Mouse (Mus musculus) MEL (cell line): ENCODE data around the gene Nrp1. TPM values are rescaled to one million over a fixed set of nuclear protein-coding genes. Genes with fewer than 3 reads are reported as not detected.

Experiments used
- DNase-seq: peaks from one replicate; pipeline ENCODE4 v3.0.0; 2011; ENCODE audit warnings: low read depth, low spot score
- H3K27ac ChIP-seq: 2 replicates; pipeline ENCODE4 v1.5.1; 2012; ENCODE audit warnings: low read depth, mild to moderate bottlenecking, control low read depth, low read length, moderate library complexity; ENCODE audit not compliant: control insufficient read depth
- H3K27me3 ChIP-seq, 2 experiments: fragments of 150-350 bp in 1 of 2; sonication (generic) in 1 of 2; 2 replicates each; pipeline ENCODE4 v1.6.1; 2012; ENCODE audit warnings: low read length in 2 of 2, mild to moderate bottlenecking in 2 of 2, improper control_type of control experiment in 1 of 2, moderate library complexity in 1 of 2; ENCODE audit not compliant: insufficient read depth in 2 of 2, control insufficient read depth in 1 of 2
- H3K36me3 ChIP-seq, 2 experiments: 2 replicates each; pipeline ENCODE4 v1.6.1; 2012 to 2014; ENCODE audit warnings: low read length in 2 of 2, improper control_type of control experiment in 1 of 2, inconsistent platforms in 1 of 2, mild to moderate bottlenecking in 1 of 2; ENCODE audit not compliant: insufficient read depth in 2 of 2, control insufficient read depth in 1 of 2
- H3K4me1 ChIP-seq, 2 experiments: fragments of 150-350 bp in 1 of 2; sonication (generic) in 1 of 2; 2 replicates each; pipeline ENCODE4 v1.6.1; 2012; ENCODE audit warnings: low read length in 2 of 2, improper control_type of control experiment in 1 of 2, mild to moderate bottlenecking in 1 of 2; ENCODE audit not compliant: insufficient read depth in 2 of 2, control insufficient read depth in 1 of 2
- H3K4me3 ChIP-seq, 2 experiments: fragments of 150-350 bp in 1 of 2; sonication (generic) in 1 of 2; 2 replicates each; pipeline ENCODE4 v1.5.1; 2012; ENCODE audit warnings: low read depth in 2 of 2, low read length in 2 of 2, mild to moderate bottlenecking in 2 of 2, moderate library complexity in 2 of 2, control low read depth in 1 of 2, improper control_type of control experiment in 1 of 2; ENCODE audit not compliant: control insufficient read depth in 1 of 2, insufficient read depth in 1 of 2
- H3K79me2 ChIP-seq: 2 replicates; pipeline ENCODE4 v1.6.1; 2012; ENCODE audit warnings: mild to moderate bottlenecking, low read length, moderate library complexity; ENCODE audit not compliant: control insufficient read depth, poor library complexity, insufficient read depth
- H3K9ac ChIP-seq: 2 replicates; pipeline ENCODE4 v1.6.1; 2012; ENCODE audit warnings: low read depth, mild to moderate bottlenecking, control low read depth, low read length, moderate library complexity; ENCODE audit not compliant: control insufficient read depth, poor library complexity, severe bottlenecking
- H3K9me3 ChIP-seq: fragments of 150-350 bp; sonication (generic); replicated peaks from 2 replicates; pipeline ENCODE4 v1.6.1; 2012; ENCODE audit warnings: mild to moderate bottlenecking, low read length, improper control_type of control experiment, moderate library complexity; ENCODE audit not compliant: insufficient read depth
- CHD1 ChIP-seq: IDR thresholded peaks from 2 replicates; pipeline ENCODE4 v1.6.1; 2012; ENCODE audit warnings: low read depth, mild to moderate bottlenecking, inconsistent platforms, low read length, improper control_type of control experiment
- CHD2 ChIP-seq: IDR thresholded peaks from 2 replicates; pipeline ENCODE4 v1.6.1; 2011; ENCODE audit warnings: low read length, improper control_type of control experiment
- CTCF ChIP-seq, 3 experiments: IDR thresholded peaks in 2 of 3; conservative IDR thresholded peaks in 1 of 3; 2 replicates each; pipeline ENCODE4 v1.5.1; 2011 to 2012; ENCODE audit warnings: low read length in 3 of 3, low read depth in 2 of 3, mild to moderate bottlenecking in 2 of 3, improper control_type of control experiment in 1 of 3, inconsistent platforms in 1 of 3, mixed read lengths in 1 of 3, moderate library complexity in 1 of 3; ENCODE audit not compliant: control insufficient read depth in 1 of 3, insufficient read depth in 1 of 3, poor library complexity in 1 of 3, severe bottlenecking in 1 of 3
- E2F4 ChIP-seq: IDR thresholded peaks from 2 replicates; pipeline ENCODE4 v1.6.1; 2011; ENCODE audit warnings: low read depth, low read length, improper control_type of control experiment, borderline replicate concordance
- ELF1 ChIP-seq: IDR thresholded peaks from 2 replicates; pipeline ENCODE4 v1.6.1; 2014; ENCODE audit warnings: low read depth, mild to moderate bottlenecking, inconsistent platforms, low read length, improper control_type of control experiment, moderate library complexity
- ETS1 ChIP-seq: IDR thresholded peaks from 2 replicates; pipeline ENCODE4 v1.6.1; 2012; ENCODE audit warnings: low read depth, mild to moderate bottlenecking, inconsistent platforms, low read length, improper control_type of control experiment, moderate library complexity
- GABPA ChIP-seq: IDR thresholded peaks from 2 replicates; pipeline ENCODE4 v1.6.1; 2012; ENCODE audit warnings: low read depth, mild to moderate bottlenecking, inconsistent platforms, low read length, improper control_type of control experiment, moderate library complexity
- HCFC1 ChIP-seq: IDR thresholded peaks from 2 replicates; pipeline ENCODE4 v1.6.1; 2012; ENCODE audit warnings: low read depth, mild to moderate bottlenecking, inconsistent platforms, low read length, improper control_type of control experiment, moderate library complexity
- JUND ChIP-seq: IDR thresholded peaks from 2 replicates; pipeline ENCODE4 v1.6.1; 2011; ENCODE audit warnings: low read depth, mild to moderate bottlenecking, improper control_type of control experiment, low read length
- MEF2A ChIP-seq: IDR thresholded peaks from 2 replicates; pipeline ENCODE4 v1.6.1; 2014; ENCODE audit warnings: low read depth, mild to moderate bottlenecking, inconsistent platforms, low read length, improper control_type of control experiment; ENCODE audit not compliant: poor library complexity, insufficient replicate concordance, severe bottlenecking; ENCODE audit errors: extremely low read depth
- NRF1 ChIP-seq: IDR thresholded peaks from 2 replicates; pipeline ENCODE4 v1.6.1; 2014; ENCODE audit warnings: low read depth, mild to moderate bottlenecking, inconsistent platforms, low read length, improper control_type of control experiment, moderate library complexity; ENCODE audit not compliant: poor library complexity, insufficient read depth, severe bottlenecking
- POLR2AphosphoS2 ChIP-seq: IDR thresholded peaks from 2 replicates; pipeline ENCODE4 v1.6.1; 2011; ENCODE audit warnings: low read length, improper control_type of control experiment
- POLR2AphosphoS5 ChIP-seq: IDR thresholded peaks from 2 replicates; pipeline ENCODE4 v1.6.1; 2012; ENCODE audit warnings: low read depth, borderline replicate concordance, mild to moderate bottlenecking, inconsistent platforms, low read length, moderate library complexity, mixed read lengths
- RAD21 ChIP-seq: IDR thresholded peaks from 2 replicates; pipeline ENCODE4 v1.6.1; 2011; ENCODE audit warnings: mild to moderate bottlenecking, low read depth, low read length, improper control_type of control experiment
- SMC3 ChIP-seq: IDR thresholded peaks from 2 replicates; pipeline ENCODE4 v1.6.1; 2011; ENCODE audit warnings: low read depth, low read length, improper control_type of control experiment
- TCF12 ChIP-seq: IDR thresholded peaks from 2 replicates; pipeline ENCODE4 v1.6.1; 2014; ENCODE audit warnings: low read depth, mild to moderate bottlenecking, inconsistent platforms, low read length, improper control_type of control experiment, moderate library complexity
- UBTF ChIP-seq: IDR thresholded peaks from 2 replicates; pipeline ENCODE4 v1.6.1; 2012; ENCODE audit warnings: low read depth, mild to moderate bottlenecking, inconsistent platforms, low read length, improper control_type of control experiment, moderate library complexity, borderline replicate concordance; ENCODE audit not compliant: insufficient read depth
- USF1 ChIP-seq: IDR thresholded peaks from 2 replicates; pipeline ENCODE4 v1.6.1; 2014; ENCODE audit warnings: low read depth, mild to moderate bottlenecking, inconsistent platforms, low read length, improper control_type of control experiment, moderate library complexity
- USF2 ChIP-seq, 2 experiments: IDR thresholded peaks; 2 replicates each; pipeline ENCODE4 v1.6.1; 2011 to 2012; ENCODE audit warnings: improper control_type of control experiment in 2 of 2, low read length in 2 of 2, borderline replicate concordance in 1 of 2, inconsistent platforms in 1 of 2, low read depth in 1 of 2, mild to moderate bottlenecking in 1 of 2; ENCODE audit not compliant: insufficient read depth in 1 of 2
- ZC3H11A ChIP-seq: IDR thresholded peaks from 2 replicates; pipeline ENCODE4 v1.6.1; 2012; ENCODE audit warnings: low read depth, mild to moderate bottlenecking, inconsistent platforms, low read length, improper control_type of control experiment
- ZNF384 ChIP-seq: IDR thresholded peaks from 2 replicates; pipeline ENCODE4 v1.6.1; 2012; ENCODE audit warnings: low read depth, mild to moderate bottlenecking, inconsistent platforms, low read length, improper control_type of control experiment
- polyA plus RNA-seq, 2 experiments: library from polyadenylated mRNA; stranded (reverse) in 1 of 2; unstranded in 1 of 2; fragments of >175 nt in 1 of 2; fragments of >200 nt in 1 of 2; gene quantifications; 2 replicates each; pipeline versions ENCODE4 v1.2.1 to v1.2.4; 2012; ENCODE audit warnings: low replicate concordance in 2 of 2, low read depth in 1 of 2; ENCODE audit not compliant: insufficient read length in 2 of 2, insufficient read depth in 1 of 2, missing spikeins in 1 of 2
- total RNA-seq: library from RNA; depleted of rRNA; stranded (reverse); fragments of 300-350 nt; gene quantifications from 2 replicates; pipeline ENCODE4 v1.2.3, GENCODE M21; 2012

Gene Nrp1
- total and polyA plus RNA-seq, 3 experiments, result not detected

GRCm38 (mm10) chr8:128413381-128413780 lies 55.0 kb downstream of the Nrp1 start:
- Histone ChIP-seq H3K27ac (no peak overlapping the region), H3K27me3 (no peaks in the 10 kb centered on the region), H3K4me1 (no peaks in the 10 kb centered on the region), H3K4me3 (no peak overlapping the region), H3K9me3 (no peaks in the 10 kb centered on the region), H3K9ac (no peak overlapping the region), H3K36me3 (no peaks in the 10 kb centered on the region), H3K79me2 (no peaks in the 10 kb centered on the region)
- no peak for TF ChIP-seq HCFC1
- no peak for TF ChIP-seq ZNF384
- no peak for DNase-seq

DNA sequence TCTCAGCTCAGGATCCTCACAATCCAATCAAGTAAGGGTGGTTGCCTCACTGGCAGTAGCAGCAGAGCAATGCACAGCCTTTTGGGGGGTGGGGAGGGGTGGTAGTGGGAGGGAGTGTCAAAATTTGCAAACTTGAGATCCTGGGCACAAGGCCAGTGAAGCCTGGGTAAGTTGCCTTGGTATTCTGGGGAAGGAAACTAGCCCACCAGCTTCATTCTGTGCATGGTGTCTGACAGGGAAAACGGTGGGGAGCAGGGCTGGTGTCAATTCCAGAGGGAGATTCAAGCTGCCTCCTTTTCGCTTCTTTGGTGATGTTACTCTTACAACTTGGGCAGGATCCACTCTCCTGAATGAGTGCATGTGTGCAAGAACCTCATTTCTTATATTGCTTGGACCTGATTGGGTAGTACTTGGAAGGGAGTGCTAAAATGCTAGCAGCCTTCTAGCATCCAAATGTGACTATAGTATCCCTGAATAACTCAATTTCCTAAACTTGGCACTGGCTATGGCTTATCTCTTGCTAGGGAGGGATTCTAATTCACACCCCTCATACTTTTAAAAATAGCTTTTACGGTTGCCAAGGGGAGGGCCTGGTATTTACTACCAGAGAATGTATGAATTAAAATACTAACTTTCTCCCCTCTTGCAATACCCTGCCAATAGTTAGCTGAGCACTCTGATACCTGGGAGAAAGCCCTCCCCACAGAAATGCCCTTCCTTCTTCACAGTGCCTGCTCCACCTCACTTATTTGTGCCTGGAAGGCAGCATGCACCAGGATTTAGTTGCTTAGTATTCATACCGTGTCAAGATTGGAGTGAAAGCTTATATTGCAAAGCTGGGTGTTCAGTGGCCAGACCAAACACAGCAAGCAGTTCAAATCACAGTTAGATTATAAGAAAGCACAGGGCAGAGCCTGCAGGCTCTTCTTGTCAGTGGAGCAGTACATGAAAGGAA lies 57.6 kb downstream of the Nrp1 start:
- no peak for TF ChIP-seq NRF1
- TF ChIP-seq CHD1, result no peak
- TF ChIP-seq RAD21, result no peak
- no peak for TF ChIP-seq E2F4
- no peak for TF ChIP-seq ELF1
- TF ChIP-seq GABPA, result no peak
- no peak for TF ChIP-seq POLR2AphosphoS2
- TF ChIP-seq POLR2AphosphoS5, result no peak
- TF ChIP-seq, all 39 proteins: peak for 0
- Histone ChIP-seq H3K36me3 (no peaks in the 10 kb centered on the region), H3K4me3 (no peak overlapping the region), H3K27me3 (no peaks in the 10 kb centered on the region), H3K27ac (no peak overlapping the region), H3K79me2 (no peaks in the 10 kb centered on the region), H3K9ac (no peak overlapping the region), H3K4me1 (no peaks in the 10 kb centered on the region), H3K9me3 (no peaks in the 10 kb centered on the region)
- no peak for DNase-seq

- Histone ChIP-seq H3K79me2 (no peaks in the 10 kb centered on the region), H3K4me3 (no peak overlapping the region), H3K9ac (no peak overlapping the region), H3K27ac (no peak overlapping the region), H3K4me1 (no peaks in the 10 kb centered on the region), H3K27me3 (no peaks in the 10 kb centered on the region), H3K9me3 (no peaks in the 10 kb centered on the region), H3K36me3 (no peaks in the 10 kb centered on the region)
- TF ChIP-seq MEF2A, result no peak
- no peak for TF ChIP-seq RAD21
- no peak for TF ChIP-seq E2F4
- no peak for TF ChIP-seq ELF1
- TF ChIP-seq ETS1, result no peak
- no peak for TF ChIP-seq UBTF
- TF ChIP-seq USF2 (IDR thresholded peaks at IDR 0.05; ENCODE audit: borderline replicate concordance in 1 of 2, insufficient read depth in 1 of 2, low read depth in 1 of 2, low read length in 2 of 2), result no peak
- no peak for TF ChIP-seq SMC3
- no peak for TF ChIP-seq POLR2AphosphoS2
- no peak for TF ChIP-seq CHD2
- TF ChIP-seq CTCF (IDR thresholded peaks at IDR 0.05 in 2 of 3, conservative IDR thresholded peaks at IDR 0.05 in 1 of 3; ENCODE audit: control insufficient read depth in 1 of 3, insufficient read depth in 1 of 3, low read depth in 2 of 3, low read length in 3 of 3, poor library complexity in 1 of 3, severe bottlenecking in 1 of 3), result no peak
- TF ChIP-seq JUND, result no peak
- no peak for TF ChIP-seq ZC3H11A
- TF ChIP-seq TCF12, result no peak
- TF ChIP-seq USF1, result no peak
- TF ChIP-seq HCFC1, result no peak
- no peak for TF ChIP-seq NRF1
- no peak for DNase-seq
These were observed 58.5 kb downstream of the Nrp1 start for GRCm38 (mm10) chr8:128416896-128417295.
